14 mouse cellular contexts compared by ENCODE assay signal in genomic region chr13:31809701-31810100, GRCm38 (mm10). TPM values are rescaled to one million over a fixed set of nuclear protein-coding genes. Genes with fewer than 3 reads are reported as not detected.
A peak's percentile ranks its signal among the peaks of the same experiment; 100 is the strongest.
DNase-seq lines count a peak whose midpoint lies in the region; ATAC-seq and TF ChIP-seq lines count a peak whose summit lies in the region.
"Had no signal": no experiment of that assay in that cellular context is flagged by ENCODE, and none has a peak within 500 bp of the region (broad histone marks: within the 10 kb centered on the region; RNA-seq: fewer than 3 reads in every experiment).

No protein-coding gene starts in this region.

- H3K4me1 ChIP-seq in heart, embryonic 14.5 days (ENCODE audit: control insufficient read depth in 2 of 2, insufficient read depth in 2 of 2, low read length in 2 of 2) = peaks cover 3 to 12% of the 10 kb centered on the region in 2 experiments; a peak in 3 of 4 replicates
- no peaks in the 10 kb centered on the region for H3K4me1 ChIP-seq in hindbrain, postnatal 0 days (ENCODE audit: insufficient read depth, low read length)

- peaks cover 76% of the 10 kb centered on the region for H3K27me3 ChIP-seq in heart, embryonic 14.5 days (ENCODE audit: control insufficient read depth, insufficient read depth, low read length)
- H3K27me3 ChIP-seq in hindbrain, postnatal 0 days (ENCODE audit: insufficient read depth, low read length) = peaks cover 67% of the 10 kb centered on the region

- H3K27ac ChIP-seq in heart, embryonic 14.5 days (replicated peaks in 1 of 2; ENCODE audit: control insufficient read depth in 1 of 2, insufficient read depth in 1 of 2, low read depth in 2 of 2, low read length in 2 of 2) = 0 out of 4 replicates have a peak overlapping the region, but pooled peaks have one; percentile 36 to 41
- H3K27ac ChIP-seq in hindbrain, postnatal 0 days = no peak overlapping the region

- no peak for ATAC-seq in heart, embryonic 14.5 days (ENCODE audit: insufficient number of reproducible peaks, insufficient read depth, low FRiP score, low read depth)
- no peak for ATAC-seq in hindbrain, postnatal 0 days
- ATAC-seq: liver, postnatal 0 days had no signal

- peak overlapping the region; percentile 52 for H3K4me2 ChIP-seq in heart, embryonic 14.5 days (ENCODE audit: low read length)
- no peak overlapping the region for H3K4me2 ChIP-seq in hindbrain, postnatal 0 days (ENCODE audit: low read depth, low read length)

- no peaks in the 10 kb centered on the region for H3K36me3 ChIP-seq in heart, embryonic 14.5 days (ENCODE audit: control insufficient read depth, insufficient read depth, low read length)
- no peaks in the 10 kb centered on the region for H3K36me3 ChIP-seq in hindbrain, postnatal 0 days (ENCODE audit: insufficient read depth, low read length)
- H3K36me3 ChIP-seq: G1E had no signal

- DNase-seq in heart, adult 9 months (ENCODE audit: low spot score in 2 of 2) = no peak
- peak; percentile 30 for DNase-seq in 3134 (ENCODE audit: extremely low read depth, insufficient read length, low spot score)
- peak; percentile 32 for DNase-seq in adipocyte (ENCODE audit: low spot score)
- no peak for DNase-seq in hindbrain, postnatal 0 days (ENCODE audit: low spot score)
- no peak for DNase-seq in right cerebral cortex, adult 2 months (ENCODE audit: low spot score in 2 of 2)
- no peak for DNase-seq in thymus, postnatal 36 days
- no peak for DNase-seq in right cerebral cortex, adult 18-20 months
- DNase-seq: adrenal gland, postnatal 10 days; cerebellum, adult 9-11 months; liver, postnatal 0 days; spleen, adult 18-20 months; thymus, postnatal 4 days had no signal

- peak overlapping the region; percentile 70 for H3K9ac ChIP-seq in heart, embryonic 14.5 days (ENCODE audit: low read length)
- no peak overlapping the region for H3K9ac ChIP-seq in hindbrain, postnatal 0 days (replicated peaks; ENCODE audit: low read length)
- H3K9ac ChIP-seq: liver, postnatal 0 days had no signal

- H3K4me3 ChIP-seq in heart, embryonic 14.5 days (ENCODE audit: control insufficient read depth in 1 of 2, insufficient read depth in 1 of 2, low read depth in 1 of 2, low read length in 2 of 2) = peak overlapping the region; percentile 12 to 72; a peak in 3 of 4 replicates
- H3K4me3 ChIP-seq in hindbrain, postnatal 0 days (ENCODE audit: low read length) = peak overlapping the region; percentile 24

- H3K9me3 ChIP-seq in heart, embryonic 14.5 days (ENCODE audit: control insufficient read depth, low read length) = no peaks in the 10 kb centered on the region
- no peaks in the 10 kb centered on the region for H3K9me3 ChIP-seq in hindbrain, postnatal 0 days (ENCODE audit: low read length)

- WGBS in heart, embryonic 14.5 days = 15% methylated on average over 6 of the region's 6 CpGs
- 13% methylated on average over 6 of the region's 6 CpGs for WGBS in hindbrain, postnatal 0 days

- no peak for TF ChIP-seq CTCF in hindbrain, postnatal 0 days (IDR thresholded peaks at IDR 0.05; ENCODE audit: low read depth)

RNA-seq across cellular contexts. Expression of gene Foxc1, which starts 3.3 kb away (rescaled TPM):
- 4.3 and 5.0 TPM in 2 replicates for polyA plus RNA-seq in heart, embryonic 14.5 days (2014; fragmentation: Nextera tagmentation; extraction: Ambion mirVana)
- 11.9 and 16.2 TPM in 2 replicates for total RNA-seq in hindbrain, postnatal 0 days (2014; rRNA removed)
- polyA plus RNA-seq in hindbrain, postnatal 0 days (2015; fragmentation: Nextera tagmentation; extraction: Ambion mirVana) = 1.8 and 2.0 TPM in 2 replicates
- polyA plus RNA-seq: G1E; liver, postnatal 0 days had no signal

Comparison
In these comparisons a context has a peak if more than half of its experiments do, and no peak if none do; other contexts are left out.
1. DNase-seq: peak in 3134 (single experiment) and adipocyte (single experiment); none in heart, adult 9 months (0 of 2), hindbrain, postnatal 0 days (single experiment), right cerebral cortex, adult 2 months (0 of 2), thymus, postnatal 36 days (0 of 2) and right cerebral cortex, adult 18-20 months (single experiment).